Mouse (Mus musculus) megakaryocyte-erythroid progenitor cell, adult 5-6 weeks (primary cell): Measurements from ENCODE around the gene Gm42742. TPM values are rescaled to one million over a fixed set of nuclear protein-coding genes. Genes with fewer than 3 reads are reported as not detected.

Experiments used
- total RNA-seq, 2 experiments: library from RNA; stranded (forward) in 1 of 2; stranded (reverse) in 1 of 2; fragments of 200-1000, 215-1000 nt in 1 of 2; fragments of >200 nt in 1 of 2; fragmentation: Nextera tagmentation in 1 of 2; gene quantifications; 2 replicates each; pipeline ENCODE4 v1.2.3; 2014 to 2017

Gene Gm42742
- total RNA-seq, 2 experiments from 2014 or later = 3.3 TPM; not detected in 1

Other genes starting within 250 kb of the Gm42742 start
Only the 30 nearest of the 32 such genes appear.
- 176 and 189 TPM in 2 replicates for gene Ppp4c, start 228.6 kb downstream of the Gm42742 start, total RNA-seq (2014; fragmentation: Nextera tagmentation)
- gene Ppp4c, start 228.6 kb downstream of the Gm42742 start, total RNA-seq (2017) = 104 and 127 TPM in 2 replicates
- gene Fam57b, start 223.4 kb downstream of the Gm42742 start, total RNA-seq (2014; fragmentation: Nextera tagmentation) = 0.61 TPM in 1 of 2 replicates, not detected in the other
- 0.42 TPM in 1 of 2 replicates, not detected in the other for gene Fam57b, start 223.4 kb downstream of the Gm42742 start, total RNA-seq (2017)
- not detected in 2 replicates for gene 4930451I11Rik, start 189.5 kb downstream of the Gm42742 start, total RNA-seq (2014; fragmentation: Nextera tagmentation)
- gene 4930451I11Rik, start 189.5 kb downstream of the Gm42742 start, total RNA-seq (2017) = not detected in 2 replicates
- not detected in 2 replicates for gene Doc2a, start 173.7 kb downstream of the Gm42742 start, total RNA-seq (2014; fragmentation: Nextera tagmentation)
- not detected in 2 replicates for gene Doc2a, start 173.7 kb downstream of the Gm42742 start, total RNA-seq (2017)
- 51.6 and 123 TPM in 2 replicates for gene Hirip3, start 159.1 kb downstream of the Gm42742 start, total RNA-seq (2014; fragmentation: Nextera tagmentation)
- 327 and 333 TPM in 2 replicates for gene Hirip3, start 159.1 kb downstream of the Gm42742 start, total RNA-seq (2017)
- 124 and 132 TPM in 2 replicates for gene Ino80e, start 158.7 kb downstream of the Gm42742 start, total RNA-seq (2014; fragmentation: Nextera tagmentation)
- 29.4 and 45.6 TPM in 2 replicates for gene Ino80e, start 158.7 kb downstream of the Gm42742 start, total RNA-seq (2017)
- gene Taok2, start 136.4 kb downstream of the Gm42742 start, total RNA-seq (2014; fragmentation: Nextera tagmentation) = 36.1 and 44.2 TPM in 2 replicates
- 22.1 and 25.1 TPM in 2 replicates for gene Taok2, start 136.4 kb downstream of the Gm42742 start, total RNA-seq (2017)
- 22.0 and 27.2 TPM in 2 replicates for gene Tmem219, start 98.2 kb downstream of the Gm42742 start, total RNA-seq (2014; fragmentation: Nextera tagmentation)
- 9.2 and 17.9 TPM in 2 replicates for gene Tmem219, start 98.2 kb downstream of the Gm42742 start, total RNA-seq (2017)
- gene Kctd13, start 92.2 kb downstream of the Gm42742 start, total RNA-seq (2014; fragmentation: Nextera tagmentation) = 14.0 and 18.6 TPM in 2 replicates
- 9.0 and 22.1 TPM in 2 replicates for gene Kctd13, start 92.2 kb downstream of the Gm42742 start, total RNA-seq (2017)
- gene Asphd1, start 71.5 kb downstream of the Gm42742 start, total RNA-seq (2014; fragmentation: Nextera tagmentation) = not detected in 2 replicates
- not detected in 2 replicates for gene Asphd1, start 71.5 kb downstream of the Gm42742 start, total RNA-seq (2017)
- 3.2 and 4.4 TPM in 2 replicates for gene Sez6l2, start 70.5 kb downstream of the Gm42742 start, total RNA-seq (2014; fragmentation: Nextera tagmentation)
- gene Sez6l2, start 70.5 kb downstream of the Gm42742 start, total RNA-seq (2017) = 0.76 TPM in 1 of 2 replicates, not detected in the other
- 61.3 and 70.2 TPM in 2 replicates for gene Cdipt, start 45.2 kb downstream of the Gm42742 start, total RNA-seq (2014; fragmentation: Nextera tagmentation)
- 31.8 and 49.8 TPM in 2 replicates for gene Cdipt, start 45.2 kb downstream of the Gm42742 start, total RNA-seq (2017)
- not detected in 2 replicates for gene Cdiptos, start 45.0 kb downstream of the Gm42742 start, total RNA-seq (2014; fragmentation: Nextera tagmentation)
- 0.23 TPM in 1 of 2 replicates, not detected in the other for gene Cdiptos, start 45.0 kb downstream of the Gm42742 start, total RNA-seq (2017)
- 5.6 and 7.9 TPM in 2 replicates for gene Mvp, start 6.5 kb downstream of the Gm42742 start, total RNA-seq (2014; fragmentation: Nextera tagmentation)
- 13.5 and 19.7 TPM in 2 replicates for gene Mvp, start 6.5 kb downstream of the Gm42742 start, total RNA-seq (2017)
- gene Pagr1b, start 4.6 kb downstream of the Gm42742 start, total RNA-seq (2014; fragmentation: Nextera tagmentation) = 0.66 TPM in 1 of 2 replicates, not detected in the other
- 4.5 and 8.7 TPM in 2 replicates for gene Pagr1b, start 4.6 kb downstream of the Gm42742 start, total RNA-seq (2017)
- 62.5 and 66.9 TPM in 2 replicates for gene Pagr1a, start 3.7 kb downstream of the Gm42742 start, total RNA-seq (2014; fragmentation: Nextera tagmentation)
- 24.5 TPM in 1 of 2 replicates, not detected in the other for gene Pagr1a, start 3.7 kb downstream of the Gm42742 start, total RNA-seq (2017)
- gene Prrt2, start 114 bp upstream of the Gm42742 start, total RNA-seq (2014; fragmentation: Nextera tagmentation) = 0.74 and 2.0 TPM in 2 replicates
- 0.80 and 2.3 TPM in 2 replicates for gene Prrt2, start 114 bp upstream of the Gm42742 start, total RNA-seq (2017)
- gene Maz, start 5.9 kb upstream of the Gm42742 start, total RNA-seq (2014; fragmentation: Nextera tagmentation) = 256 and 270 TPM in 2 replicates
- gene Maz, start 5.9 kb upstream of the Gm42742 start, total RNA-seq (2017) = 54.2 and 70.0 TPM in 2 replicates
- gene Kif22, start 21.4 kb upstream of the Gm42742 start, total RNA-seq (2014; fragmentation: Nextera tagmentation) = 68.1 and 120 TPM in 2 replicates
- gene Kif22, start 21.4 kb upstream of the Gm42742 start, total RNA-seq (2017) = 56.1 and 67.7 TPM in 2 replicates
- 61.9 and 97.7 TPM in 2 replicates for gene Zg16, start 66.2 kb upstream of the Gm42742 start, total RNA-seq (2014; fragmentation: Nextera tagmentation)
- gene Zg16, start 66.2 kb upstream of the Gm42742 start, total RNA-seq (2017) = 27.8 and 47.2 TPM in 2 replicates
- 17.6 and 18.5 TPM in 2 replicates for gene AI467606, start 70.3 kb upstream of the Gm42742 start, total RNA-seq (2014; fragmentation: Nextera tagmentation)
- gene AI467606, start 70.3 kb upstream of the Gm42742 start, total RNA-seq (2017) = 14.2 and 17.9 TPM in 2 replicates
- 4.4 and 8.2 TPM in 2 replicates for gene Qprt, start 101.1 kb upstream of the Gm42742 start, total RNA-seq (2014; fragmentation: Nextera tagmentation)
- 1.7 and 5.3 TPM in 2 replicates for gene Qprt, start 101.1 kb upstream of the Gm42742 start, total RNA-seq (2017)
- 134 and 142 TPM in 2 replicates for gene Spn, start 116.7 kb upstream of the Gm42742 start, total RNA-seq (2014; fragmentation: Nextera tagmentation)
- 294 and 351 TPM in 2 replicates for gene Spn, start 116.7 kb upstream of the Gm42742 start, total RNA-seq (2017)
- gene Cd2bp2, start 175.0 kb upstream of the Gm42742 start, total RNA-seq (2014; fragmentation: Nextera tagmentation) = 49.6 and 54.8 TPM in 2 replicates
- gene Cd2bp2, start 175.0 kb upstream of the Gm42742 start, total RNA-seq (2017) = 51.8 and 63.3 TPM in 2 replicates
- gene Tbc1d10b, start 187.4 kb upstream of the Gm42742 start, total RNA-seq (2014; fragmentation: Nextera tagmentation) = 25.5 and 35.8 TPM in 2 replicates
- gene Tbc1d10b, start 187.4 kb upstream of the Gm42742 start, total RNA-seq (2017) = 23.9 and 41.0 TPM in 2 replicates
- gene Mylpf, start 187.8 kb upstream of the Gm42742 start, total RNA-seq (2014; fragmentation: Nextera tagmentation) = 36.1 and 48.6 TPM in 2 replicates
- gene Mylpf, start 187.8 kb upstream of the Gm42742 start, total RNA-seq (2017) = 22.2 and 30.8 TPM in 2 replicates
- 17.0 and 18.3 TPM in 2 replicates for gene Zfp553, start 212.0 kb upstream of the Gm42742 start, total RNA-seq (2014; fragmentation: Nextera tagmentation)
- gene Zfp553, start 212.0 kb upstream of the Gm42742 start, total RNA-seq (2017) = 22.7 and 31.7 TPM in 2 replicates
- 41.3 and 47.7 TPM in 2 replicates for gene Sept1, start 212.0 kb upstream of the Gm42742 start, total RNA-seq (2014; fragmentation: Nextera tagmentation)
- 24.8 and 25.5 TPM in 2 replicates for gene Sept1, start 212.0 kb upstream of the Gm42742 start, total RNA-seq (2017)
- gene Zfp771, start 223.2 kb upstream of the Gm42742 start, total RNA-seq (2014; fragmentation: Nextera tagmentation) = 15.1 and 16.6 TPM in 2 replicates
- 13.6 and 14.1 TPM in 2 replicates for gene Zfp771, start 223.2 kb upstream of the Gm42742 start, total RNA-seq (2017)
- gene Dctpp1, start 239.6 kb upstream of the Gm42742 start, total RNA-seq (2014; fragmentation: Nextera tagmentation) = 61.0 and 138 TPM in 2 replicates
- gene Dctpp1, start 239.6 kb upstream of the Gm42742 start, total RNA-seq (2017) = 44.5 and 48.2 TPM in 2 replicates